ENCODE assay signal across 7 mouse cellular contexts in the genomic region with DNA sequence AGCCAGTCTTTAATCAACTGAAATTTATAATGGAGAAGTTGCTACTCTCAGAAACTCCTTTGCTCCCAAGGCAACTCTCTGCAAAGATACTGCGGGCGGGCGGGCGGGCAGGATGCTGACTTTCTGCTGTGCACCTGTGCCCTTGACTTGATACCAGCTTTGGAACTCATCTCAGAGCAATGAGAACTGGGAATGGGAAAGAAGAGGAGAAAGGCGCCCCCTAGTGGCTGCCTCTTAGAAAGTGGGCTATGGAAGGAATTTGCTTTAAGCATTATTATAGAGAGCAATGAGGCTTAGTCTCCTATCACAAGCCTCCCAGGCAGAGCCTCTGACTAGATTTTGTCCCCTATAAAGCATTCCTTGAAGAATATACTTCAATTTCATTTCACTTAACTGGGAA. TPM values are rescaled to one million over a fixed set of nuclear protein-coding genes. Genes with fewer than 3 reads are reported as not detected.
A peak's percentile ranks its signal among the peaks of the same experiment; 100 is the strongest.
DNase-seq lines count a peak whose midpoint lies in the region; ATAC-seq lines count a peak whose summit lies in the region.

No protein-coding gene starts in this region.

- H3K4me2 ChIP-seq in midbrain, embryonic 14.5 days (ENCODE audit: low read length), result no peak overlapping the region
- no peak overlapping the region for H3K4me2 ChIP-seq in midbrain, embryonic 15.5 days
- no peak overlapping the region for H3K4me2 ChIP-seq in limb, embryonic 11.5 days (ENCODE audit: low read depth, severe bottlenecking)

- H3K36me3 ChIP-seq in midbrain, embryonic 14.5 days (ENCODE audit: control insufficient read depth, insufficient read depth, low read length), result no peaks in the 10 kb centered on the region
- no peaks in the 10 kb centered on the region for H3K36me3 ChIP-seq in midbrain, embryonic 15.5 days (replicated peaks)
- H3K36me3 ChIP-seq in limb, embryonic 11.5 days (ENCODE audit: control insufficient read depth, insufficient read depth, low read length), result no peaks in the 10 kb centered on the region

- ATAC-seq in midbrain, embryonic 14.5 days (ENCODE audit: low FRiP score, low TSS enrichment), result no peak
- no peak for ATAC-seq in midbrain, embryonic 15.5 days (replicated peaks)
- no peak for ATAC-seq in limb, embryonic 11.5 days (ENCODE audit: insufficient number of reproducible peaks, low FRiP score, low TSS enrichment, low read depth)

- H3K9me3 ChIP-seq in midbrain, embryonic 14.5 days (ENCODE audit: control insufficient read depth, low read length), result no peaks in the 10 kb centered on the region
- H3K9me3 ChIP-seq in midbrain, embryonic 15.5 days, result no peaks in the 10 kb centered on the region
- no peaks in the 10 kb centered on the region for H3K9me3 ChIP-seq in limb, embryonic 11.5 days (ENCODE audit: control insufficient read depth, low read length)

- H3K27ac ChIP-seq in midbrain, embryonic 14.5 days (replicated peaks; ENCODE audit: low read depth, low read length), result no peak overlapping the region
- H3K27ac ChIP-seq in midbrain, embryonic 15.5 days, result no peak overlapping the region
- H3K27ac ChIP-seq in limb, embryonic 11.5 days (replicated peaks; ENCODE audit: low read depth, low read length), result no peak overlapping the region

- no peaks in the 10 kb centered on the region for H3K27me3 ChIP-seq in midbrain, embryonic 14.5 days (ENCODE audit: control insufficient read depth, insufficient read depth, low read length)
- no peaks in the 10 kb centered on the region for H3K27me3 ChIP-seq in midbrain, embryonic 15.5 days (replicated peaks)
- H3K27me3 ChIP-seq in limb, embryonic 11.5 days (ENCODE audit: control insufficient read depth, insufficient read depth, low read length), result no peaks in the 10 kb centered on the region

- peak; percentile 64 for DNase-seq in midbrain, embryonic 14.5 days
- DNase-seq in ZHBTc4 (ENCODE audit: low read depth, low spot score), result peak; percentile 78
- DNase-seq in cerebellum, adult 18-20 months, result peak; percentile 46 to 61
- peak; percentile 69 to 82 for DNase-seq in heart, postnatal 10 days
- peak; percentile 78 for DNase-seq in limb, embryonic 11.5 days (ENCODE audit: low spot score)
- peak; percentile 74 for DNase-seq in right cerebral cortex, postnatal 14 days

- H3K4me3 ChIP-seq in midbrain, embryonic 14.5 days (replicated peaks; ENCODE audit: low read depth, low read length), result no peak overlapping the region
- no peak overlapping the region for H3K4me3 ChIP-seq in midbrain, embryonic 15.5 days
- no peak overlapping the region for H3K4me3 ChIP-seq in limb, embryonic 11.5 days (ENCODE audit: low read depth, low read length)

- H3K4me1 ChIP-seq in midbrain, embryonic 14.5 days (ENCODE audit: control insufficient read depth, insufficient read depth, low read length), result no peaks in the 10 kb centered on the region
- H3K4me1 ChIP-seq in midbrain, embryonic 15.5 days, result no peaks in the 10 kb centered on the region
- no peaks in the 10 kb centered on the region for H3K4me1 ChIP-seq in limb, embryonic 11.5 days (ENCODE audit: control insufficient read depth, insufficient read depth, low read length)

- intact Hi-C loops in heart, postnatal 10 days (cut with DNase I), result loop anchor here (1.0 to 10.0 kb wide), 2 partner anchors 44 to 259 kb away; no protein-coding TSS in a partner anchor

- H3K9ac ChIP-seq in midbrain, embryonic 14.5 days (replicated peaks; ENCODE audit: low read length), result no peak overlapping the region
- H3K9ac ChIP-seq in midbrain, embryonic 15.5 days, result no peak overlapping the region
- H3K9ac ChIP-seq in limb, embryonic 11.5 days (ENCODE audit: low read length), result no peak overlapping the region

- whole genome bisulfite sequencing in midbrain, embryonic 14.5 days, result 47% methylated on average over 5 of the region's 5 CpGs
- WGBS in midbrain, embryonic 15.5 days, result 45% methylated on average over 5 of the region's 5 CpGs
- 45% methylated on average over 5 of the region's 5 CpGs for WGBS in limb, embryonic 11.5 days

RNA-seq across cellular contexts. Expression of a gene that starts 9.0 kb away (rescaled TPM):
- 0.85 and 1.8 TPM in 2 replicates for polyA plus RNA-seq in midbrain, embryonic 14.5 days (2014; fragmentation: Nextera tagmentation; extraction: Ambion mirVana)
- polyA plus RNA-seq in midbrain, embryonic 15.5 days (2015; fragmentation: Nextera tagmentation; extraction: Ambion mirVana), result 1.6 and 1.7 TPM in 2 replicates
- 10 to 100 TPM; 10.0 to 10.1 TPM for total RNA-seq in heart, postnatal 10 days (2021)
- 0.72 and 0.78 TPM in 2 replicates for polyA plus RNA-seq in limb, embryonic 11.5 days (2014; fragmentation: Nextera tagmentation; extraction: Ambion mirVana)
